Mouse (Mus musculus) right cerebral cortex, adult 2 months (tissue): Measurements from ENCODE around the gene Gpr62.
A peak's percentile ranks its signal among the peaks of the same experiment; 100 is the strongest.

Source experiments
- DNase-seq, 2 experiments: peaks; one replicate each; pipeline ENCODE4 v3.0.0; 2021 to 2022; ENCODE audit warnings: low spot score in 2 of 2

Gene Gpr62

GRCm38 (mm10) chr9:106474456-106474855, 8.7 kb upstream of the Gpr62 start:
- no peak for DNase-seq

GRCm38 (mm10) chr9:106473753-106474105, 8.0 kb upstream of the Gpr62 start:
- DNase-seq = no peak

GRCm38 (mm10) chr9:106473081-106473752, 7.5 kb upstream of the Gpr62 start:
- no peak for DNase-seq

GRCm38 (mm10) chr9:106472321-106472720, 6.6 kb upstream of the Gpr62 start:
- no peak for DNase-seq

GRCm38 (mm10) chr9:106471892-106472291, 6.2 kb upstream of the Gpr62 start:
- DNase-seq = no peak

- no peak for DNase-seq
Measured at GRCm38 (mm10) chr9:106470991-106471750, 5.4 kb upstream of the Gpr62 start.

- no peak for DNase-seq
Measured at GRCm38 (mm10) chr9:106469776-106470175, 4.0 kb upstream of the Gpr62 start.

- DNase-seq = no peak
Measured at GRCm38 (mm10) chr9:106469317-106469716, 3.6 kb upstream of the Gpr62 start.

- DNase-seq = no peak
Measured at GRCm38 (mm10) chr9:106467746-106468145, 2.0 kb upstream of the Gpr62 start.

- no peak for DNase-seq
Measured at GRCm38 (mm10) chr9:106466721-106467120, 983 bp upstream of the Gpr62 start.

GRCm38 (mm10) chr9:106464751-106465541, 792 bp downstream of the Gpr62 start:
- DNase-seq = peak; percentile 64 to 80

GRCm38 (mm10) chr9:106463122-106464063, 2.3 kb downstream of the Gpr62 start:
- no peak for DNase-seq

GRCm38 (mm10) chr9:106462430-106462800, 3.3 kb downstream of the Gpr62 start:
- DNase-seq = no peak

- DNase-seq = no peak
Measured at GRCm38 (mm10) chr9:106461641-106462429, 3.9 kb downstream of the Gpr62 start.

- no peak for DNase-seq
Measured at GRCm38 (mm10) chr9:106461026-106461415, 4.7 kb downstream of the Gpr62 start.

- DNase-seq = no peak
Measured at GRCm38 (mm10) chr9:106460401-106461025, 5.2 kb downstream of the Gpr62 start.

- DNase-seq = no peak
Measured at GRCm38 (mm10) chr9:106459946-106460345, 5.8 kb downstream of the Gpr62 start.

GRCm38 (mm10) chr9:106457920-106458319, 7.8 kb downstream of the Gpr62 start:
- no peak for DNase-seq

- DNase-seq = no peak
Measured at GRCm38 (mm10) chr9:106457163-106457559, 8.6 kb downstream of the Gpr62 start.
